Mouse (Mus musculus) megakaryocyte, adult 5-6 weeks (primary cell): Measurements from ENCODE around the gene Arap1. TPM values are rescaled to one million over a fixed set of nuclear protein-coding genes. Genes with fewer than 3 reads are reported as not detected.

Experiments used
- ATAC-seq: 2 replicates; pipeline ENCODE4 v1.8.0; 2016; ENCODE audit warnings: mild to moderate bottlenecking, inconsistent platforms; ENCODE audit not compliant: poor library complexity, severe bottlenecking
- total RNA-seq, 2 experiments: library from RNA; stranded (forward) in 1 of 2; stranded (reverse) in 1 of 2; fragments of 153-499, 151-499 nt in 1 of 2; fragments of 221-1000, 200-1000 nt in 1 of 2; gene quantifications; 2 replicates each; pipeline versions ENCODE4 v1.2.3 to v1.2.4; 2015 to 2017

Gene Arap1
- total RNA-seq, 2 experiments from 2014 or later = 152 to 245 TPM

- ATAC-seq = no peak
These were observed 44.1 kb downstream of the Arap1 start for GRCm38 (mm10) chr7:101391909-101392479.

- no peak for ATAC-seq
These were observed 45.1 kb downstream of the Arap1 start for GRCm38 (mm10) chr7:101393015-101393414.

GRCm38 (mm10) chr7:101393694-101394504 is 46.0 kb downstream of the Arap1 start:
- ATAC-seq = no peak

GRCm38 (mm10) chr7:101394569-101394968 is 46.7 kb downstream of the Arap1 start:
- no peak for ATAC-seq

DNA sequence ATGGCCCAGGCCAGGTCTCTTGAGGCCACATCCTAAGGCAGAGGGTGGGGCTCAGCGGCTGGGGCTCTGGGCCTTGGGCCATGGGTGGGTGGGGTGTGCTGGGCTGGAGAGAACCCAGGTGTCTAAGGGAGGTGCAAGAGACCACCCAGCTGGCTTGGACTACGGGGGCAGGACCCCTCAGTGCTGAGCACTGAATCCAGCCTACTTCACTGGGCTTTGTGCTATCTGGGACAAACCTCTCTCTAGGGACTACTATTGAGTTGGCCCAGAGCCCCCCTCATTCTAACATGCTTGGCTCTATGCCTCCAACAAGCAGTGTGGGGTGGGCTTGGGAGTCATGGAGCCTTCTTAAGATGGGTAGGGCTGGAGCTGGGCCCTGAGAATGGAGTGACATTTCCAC is 47.6 kb downstream of the Arap1 start:
- ATAC-seq = no peak

DNA sequence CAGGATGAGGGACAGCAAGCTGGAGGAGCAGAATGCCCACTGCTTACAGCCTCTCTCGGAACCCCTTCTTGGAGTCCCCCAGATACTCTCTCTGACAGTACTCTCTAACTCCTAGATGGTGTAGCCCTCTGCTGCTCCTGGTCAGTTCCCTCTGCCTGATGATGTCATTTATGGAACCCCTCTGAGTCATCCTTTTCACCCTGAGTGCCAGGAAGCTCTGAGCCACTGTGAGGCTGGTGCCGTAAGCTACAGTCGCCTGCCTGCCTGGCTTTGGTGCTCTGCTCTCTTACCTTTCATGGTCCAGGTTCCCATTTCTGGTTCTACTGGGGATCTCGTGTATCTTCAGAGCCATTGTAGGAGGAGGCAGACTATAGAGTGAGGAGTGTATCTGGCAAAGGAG is 49.3 kb downstream of the Arap1 start:
- ATAC-seq = no peak

- ATAC-seq = no peak
These were observed 53.6 kb downstream of the Arap1 start for GRCm38 (mm10) chr7:101401510-101401909.

DNA sequence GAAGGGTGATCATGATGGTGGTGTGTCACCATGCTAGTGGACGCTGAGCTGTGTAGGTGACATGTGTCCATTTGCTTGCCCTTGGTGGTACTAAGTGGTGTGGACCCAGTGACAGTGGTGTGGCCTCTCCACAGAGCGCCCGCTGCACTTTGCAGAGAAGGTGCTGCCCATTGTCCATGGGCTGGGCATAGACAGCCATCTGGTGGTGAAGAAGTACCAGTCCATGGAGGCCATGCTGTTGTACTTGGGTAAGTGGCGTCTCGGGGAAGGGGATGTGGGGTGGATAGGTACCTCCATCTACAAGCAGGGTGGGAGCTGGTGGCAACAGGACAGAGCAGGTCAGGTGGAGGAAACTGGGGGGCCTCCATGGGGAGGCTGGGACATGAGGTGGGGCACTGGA is 56.0 kb downstream of the Arap1 start:
- no peak for ATAC-seq

DNA sequence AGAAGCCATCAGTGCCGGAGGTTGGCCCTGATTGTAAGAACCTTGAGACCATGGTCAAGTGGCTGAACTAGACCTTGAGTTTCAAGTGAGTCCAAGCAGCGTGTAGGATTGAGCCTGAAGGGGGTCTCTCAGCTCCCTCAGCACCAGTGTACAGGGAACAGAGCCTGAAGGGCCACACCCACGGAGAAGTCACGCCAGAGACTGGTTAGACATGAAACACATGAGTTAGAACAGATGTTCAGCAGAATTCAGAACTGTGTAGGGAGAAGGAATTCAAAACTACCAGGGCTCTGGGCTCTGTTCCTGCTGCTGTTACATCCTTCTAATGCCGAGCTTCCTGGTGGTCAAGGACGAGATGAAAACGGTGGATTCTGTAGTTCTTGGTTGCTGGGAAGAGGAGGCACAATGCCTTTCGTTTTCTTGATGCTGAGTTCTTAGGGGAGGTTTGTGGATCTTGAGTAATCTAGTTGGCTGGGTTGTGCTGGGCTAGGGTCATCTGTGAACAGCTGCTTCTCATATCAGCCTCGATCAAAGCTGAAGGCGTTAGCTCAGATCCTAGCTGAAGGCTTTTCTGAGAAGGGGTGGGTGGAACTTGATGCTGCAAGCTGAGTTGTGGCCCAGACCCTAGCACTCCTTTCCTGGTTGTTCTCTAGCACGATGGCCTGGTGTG is 62.5 kb downstream of the Arap1 start, which contains the start of gene Gm45837:
Gene Gm45837 (plus strand): TSS at position 620 of the 670 bp plus-strand sequence.
- ATAC-seq = no peak

- peak; percentile 83 for ATAC-seq
These were observed 64.9 kb downstream of the Arap1 start for GRCm38 (mm10) chr7:101412796-101413195.

DNA sequence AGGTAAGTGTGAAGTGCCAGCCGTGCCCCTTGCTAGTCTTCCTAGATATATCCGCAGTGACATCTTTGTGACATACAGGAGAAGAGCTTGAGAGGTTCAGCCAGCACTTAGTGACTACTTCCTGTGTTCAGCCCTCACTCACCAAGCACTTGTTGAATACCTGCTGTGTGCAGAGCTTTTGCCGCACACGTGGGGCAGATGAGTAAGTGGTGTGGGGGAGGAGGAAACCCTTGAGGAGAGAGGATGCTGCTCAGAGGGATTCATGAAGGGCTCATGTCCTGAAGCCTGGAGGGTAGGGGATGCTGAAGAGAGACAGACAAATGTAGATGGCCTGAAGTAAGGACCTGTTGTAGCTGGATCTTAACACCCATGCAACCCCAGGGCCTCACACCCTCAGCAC is 66.3 kb downstream of the Arap1 start:
- no peak for ATAC-seq

DNA sequence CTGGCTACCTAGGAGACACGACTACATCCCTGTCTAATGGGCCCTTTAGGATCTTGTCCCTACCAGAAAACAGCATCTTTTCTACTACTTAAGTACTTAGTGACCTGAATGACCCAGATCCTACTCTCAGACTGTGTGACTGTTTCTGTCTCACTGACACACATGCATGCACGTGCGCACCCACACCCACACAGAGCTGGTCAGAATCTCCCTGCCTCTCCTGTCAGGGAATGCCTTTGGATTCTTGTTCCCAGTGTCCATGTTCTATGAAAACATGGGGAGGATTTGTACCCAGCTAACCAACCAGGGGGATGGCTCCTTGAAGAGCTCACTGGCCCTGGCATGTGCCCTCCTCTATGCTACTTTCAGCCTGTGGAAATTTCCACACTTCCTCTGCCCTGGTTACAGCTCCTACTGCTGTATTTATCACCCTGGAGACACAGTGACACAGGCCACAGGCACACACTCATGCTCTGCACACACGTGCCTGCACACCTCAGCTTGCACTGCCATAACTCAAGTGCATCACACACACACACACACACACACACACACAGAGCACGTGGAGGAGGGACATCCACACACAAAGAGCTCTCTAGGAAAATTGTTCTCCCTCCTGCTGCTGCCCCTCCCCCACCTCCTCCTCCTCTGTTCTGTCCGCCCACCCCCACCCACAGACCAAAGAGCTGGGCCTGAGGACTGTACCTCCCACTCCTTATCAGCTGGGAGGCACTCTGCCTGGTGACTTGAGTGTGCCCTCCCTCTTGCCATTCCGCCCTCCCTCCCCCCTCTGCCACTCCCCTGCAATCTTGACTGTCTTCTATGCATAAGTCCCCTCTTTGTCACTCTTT is 67.0 kb downstream of the Arap1 start:
- ATAC-seq = no peak

DNA sequence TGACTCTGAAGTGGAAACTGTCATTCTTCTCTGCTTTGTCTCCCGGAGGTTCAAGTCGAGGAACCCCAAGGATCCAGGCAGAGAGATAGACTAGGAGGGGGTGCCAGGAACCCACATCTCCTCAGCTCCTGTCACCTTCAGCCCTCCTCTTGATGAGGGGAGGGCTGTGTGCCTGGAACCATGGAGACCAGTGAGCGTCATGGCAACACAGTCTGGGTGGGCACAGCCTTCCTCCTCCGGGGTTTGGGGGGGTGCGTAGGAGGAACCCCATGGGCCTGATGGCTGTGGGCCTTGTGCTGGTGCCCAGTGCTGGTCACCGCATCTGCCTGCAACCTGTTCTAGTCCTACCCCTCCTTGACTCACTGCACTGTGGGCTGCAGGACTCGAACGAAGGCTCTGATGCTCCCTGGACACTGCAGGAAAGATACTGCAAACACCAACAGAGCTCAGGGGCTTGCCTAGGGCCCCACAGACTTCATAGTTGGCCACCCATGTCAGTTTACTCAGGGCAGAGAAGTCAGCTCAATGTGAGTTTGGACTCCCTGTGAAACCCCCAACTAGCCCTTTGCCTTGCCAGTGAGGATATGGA is 67.7 kb downstream of the Arap1 start:
- ATAC-seq = no peak

DNA sequence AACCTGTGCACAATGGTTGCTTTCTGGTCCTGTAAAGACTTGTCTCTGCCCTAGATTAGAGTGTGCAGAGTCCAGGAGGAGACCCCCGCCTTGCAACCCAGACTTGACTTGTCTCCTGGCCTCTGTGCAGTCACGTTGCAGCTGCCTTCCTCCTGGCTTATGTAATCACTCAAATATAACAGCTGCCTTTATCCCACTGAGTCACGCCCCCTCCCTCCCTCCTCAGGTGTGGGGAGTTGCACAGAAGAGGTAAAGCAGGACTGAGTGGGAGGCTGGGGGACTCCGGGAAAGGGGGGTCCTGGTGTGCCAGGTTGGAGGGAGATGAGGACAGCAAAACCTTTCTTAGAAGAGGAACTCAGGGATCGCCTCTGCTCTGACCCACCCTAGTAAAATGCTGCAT is 68.5 kb downstream of the Arap1 start:
- no peak for ATAC-seq

- no peak for ATAC-seq
These were observed 71.3 kb downstream of the Arap1 start for GRCm38 (mm10) chr7:101419013-101419770.

GRCm38 (mm10) chr7:101421529-101421928 is 73.7 kb downstream of the Arap1 start, which contains the start of gene Pde2a:
Gene Pde2a (plus strand): TSS chr7:101421691.
- ATAC-seq = no peak

GRCm38 (mm10) chr7:101422069-101422468 is 74.2 kb downstream of the Arap1 start:
- no peak for ATAC-seq

DNA sequence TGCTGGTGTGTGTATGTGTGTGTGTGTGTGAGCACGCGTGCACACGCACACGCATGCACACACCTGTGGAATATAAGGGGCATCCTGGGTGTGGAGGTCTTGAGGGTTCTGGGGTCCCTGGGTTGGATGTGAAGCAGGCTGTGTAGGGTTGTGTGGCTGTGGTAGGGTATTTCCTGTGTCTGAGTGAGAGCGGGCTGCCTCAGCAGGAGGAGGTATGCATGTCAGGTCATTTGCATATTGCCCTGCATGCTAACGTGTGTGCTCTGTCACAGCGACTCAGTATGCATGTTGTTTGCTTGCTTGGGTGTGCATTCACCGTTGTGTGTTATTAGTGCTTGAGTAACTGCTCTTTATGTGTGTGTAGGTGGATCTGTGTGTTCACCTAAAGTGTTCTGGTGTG is 74.8 kb downstream of the Arap1 start:
- ATAC-seq = no peak

DNA sequence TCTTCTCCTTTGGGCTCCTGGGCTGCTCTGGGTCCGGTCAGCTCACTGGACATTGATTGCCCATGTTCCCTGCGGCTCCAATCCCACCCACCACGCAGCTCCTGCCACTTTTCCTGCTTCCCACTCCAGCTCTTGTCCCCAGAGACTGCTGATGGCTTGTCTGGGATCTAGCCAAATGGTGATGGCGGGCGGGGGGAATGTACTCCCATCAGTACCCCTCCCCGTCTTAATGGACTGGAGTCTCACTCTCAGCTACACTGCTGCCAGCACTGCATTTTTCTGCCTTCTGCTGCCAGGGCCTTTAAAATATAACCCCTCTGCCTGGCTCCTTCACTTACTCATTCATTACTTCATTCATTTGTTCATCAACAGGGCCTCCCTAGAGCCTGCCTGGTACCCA is 76.1 kb downstream of the Arap1 start:
- no peak for ATAC-seq

DNA sequence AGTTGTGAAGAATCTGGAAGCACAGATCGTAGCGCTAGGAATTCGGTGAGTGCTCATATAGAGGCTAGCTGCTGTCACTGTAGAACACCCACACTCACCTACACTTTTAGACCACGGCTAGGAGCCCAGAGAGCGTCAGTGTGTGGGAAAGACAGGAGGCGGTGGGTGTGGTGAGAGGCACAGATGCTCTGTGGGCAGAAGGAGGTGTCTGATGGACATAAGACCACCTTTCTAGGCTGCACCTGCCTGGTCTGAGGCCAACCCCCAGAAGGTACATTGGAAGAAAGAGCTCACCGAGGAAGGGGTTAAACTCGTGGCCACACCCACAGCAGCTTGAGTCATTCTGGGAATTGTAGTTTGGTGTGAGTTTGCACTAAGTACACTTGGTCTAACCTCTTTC is 78.8 kb downstream of the Arap1 start:
- no peak for ATAC-seq
